Mouse (Mus musculus) liver, postnatal 0 days (tissue): ENCODE measurements around the gene Rflna. TPM values are rescaled to one million over a fixed set of nuclear protein-coding genes. Genes with fewer than 3 reads are reported as not detected.

Experiments
- ATAC-seq: fragments of 200-750 bp; cut with Nextera tagmentation; 2 replicates; pipeline ENCODE4 v1.8.0; 2017; ENCODE audit warnings: mild to moderate bottlenecking, moderate library complexity
- DNase-seq: peaks from one replicate; pipeline ENCODE4 v3.0.0-alpha.2; 2016
- H3K27ac ChIP-seq: fragments of 300-500 bp; sonication (generic); 2 replicates; pipeline ENCODE4 v1.5.1; 2014; ENCODE audit warnings: antibody characterized with exemption, moderate library complexity, mild to moderate bottlenecking, low read depth
- H3K27me3 ChIP-seq: fragments of 300-500 bp; sonication (generic); 2 replicates; pipeline ENCODE4 v1.6.1; 2014; ENCODE audit warnings: low read length, control low read depth, mixed read lengths; ENCODE audit not compliant: insufficient read depth
- H3K36me3 ChIP-seq: fragments of 300-500 bp; sonication (generic); replicated peaks from 2 replicates; pipeline ENCODE4 v1.6.1; 2014; ENCODE audit warnings: mild to moderate bottlenecking, control low read depth, low read length, moderate library complexity, mixed read lengths; ENCODE audit not compliant: insufficient read depth
- H3K4me1 ChIP-seq: fragments of 300-500 bp; sonication (generic); 2 replicates; pipeline ENCODE4 v1.6.1; 2014; ENCODE audit warnings: antibody characterized with exemption, mild to moderate bottlenecking, control low read depth; ENCODE audit not compliant: insufficient read depth
- H3K4me2 ChIP-seq: fragments of 300-500 bp; sonication (generic); 2 replicates; pipeline ENCODE4 v1.6.1; 2014; ENCODE audit warnings: low read depth, mild to moderate bottlenecking, low read length, moderate library complexity, mixed read lengths
- H3K4me3 ChIP-seq: fragments of 300-500 bp; sonication (generic); 2 replicates; pipeline ENCODE4 v1.5.1; 2014; ENCODE audit warnings: low read depth, low read length
- H3K9ac ChIP-seq: fragments of 300-500 bp; sonication (generic); replicated peaks from 2 replicates; pipeline ENCODE4 v1.6.1; 2014; ENCODE audit warnings: mild to moderate bottlenecking, moderate library complexity
- H3K9me3 ChIP-seq: fragments of 300-500 bp; sonication (generic); 2 replicates; pipeline ENCODE4 v1.6.1; 2016; ENCODE audit warnings: mild to moderate bottlenecking, control low read depth, low read length, mixed read lengths
- CTCF ChIP-seq: sonication (generic); IDR thresholded peaks from 2 replicates; pipeline ENCODE4 v1.5.1; 2016; ENCODE audit warnings: antibody characterized with exemption, low read depth
- EP300 ChIP-seq: IDR thresholded peaks from 2 replicates; pipeline ENCODE4 v1.6.1; 2016; ENCODE audit warnings: antibody characterized with exemption, low read depth, mild to moderate bottlenecking
- WGBS: fragments of 180-500 bp; shearing (Covaris S2); extraction: QIAGEN DNeasy Blood & Tissue Kit; methylation state at CpG from one replicate; pipeline ENCODE4 v1.1.7; 2014; ENCODE audit not compliant: insufficient replicate concordance; 5-methylcytosine and 5-hydroxymethylcytosine counted together
- polyA plus RNA-seq: library from polyadenylated mRNA; unstranded; fragments of >200 nt; fragmentation: Nextera tagmentation; extraction: Ambion mirVana; gene quantifications from 2 replicates; pipeline ENCODE4 v1.2.1, GENCODE M21; 2015

Gene Rflna
- polyA plus RNA-seq, 1 experiment from 2014 or later, result 0.21 TPM

DNA sequence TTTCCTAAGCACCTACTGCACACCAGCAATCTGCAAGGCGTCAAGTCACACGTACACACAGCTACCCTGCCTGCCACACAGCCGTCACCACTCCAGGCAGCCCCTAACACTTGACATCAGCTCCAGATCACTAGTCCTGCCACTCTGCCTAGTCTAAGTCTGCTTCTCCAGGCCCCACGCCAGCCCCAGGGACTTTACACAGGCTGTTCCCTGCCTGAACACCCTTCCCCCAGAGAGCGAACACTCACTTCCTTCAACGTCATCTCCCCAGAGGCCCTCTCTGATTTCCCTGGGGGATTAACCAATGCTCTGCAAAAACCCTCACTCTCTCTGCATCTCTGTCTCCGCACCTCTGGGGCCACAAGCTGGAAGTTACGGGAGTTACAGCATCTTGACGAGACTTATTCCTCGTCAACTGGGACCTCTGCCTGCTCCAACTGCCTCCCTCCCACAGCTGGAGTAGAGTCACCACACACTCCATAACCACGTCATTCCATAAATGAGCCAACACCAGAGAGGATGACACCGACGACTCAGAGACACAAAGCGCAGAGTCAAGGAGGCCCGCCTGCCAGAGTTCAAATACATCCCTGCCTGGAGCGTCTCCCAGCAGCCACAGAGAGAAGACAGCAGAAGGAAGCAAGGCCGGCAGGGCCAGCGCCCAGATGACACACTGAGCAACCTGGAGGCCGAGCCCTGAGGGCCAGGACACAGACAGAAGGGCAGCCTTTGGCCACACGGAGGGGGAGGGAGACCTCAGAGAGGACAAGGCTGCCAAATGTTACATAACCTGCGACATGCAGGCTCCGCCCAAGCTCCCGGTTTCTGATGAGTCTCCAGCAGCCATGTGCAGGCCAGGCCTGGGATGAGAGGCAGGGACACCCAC is 49.8 kb downstream of the Rflna start:
- ATAC-seq, result peak; percentile 63
- TF ChIP-seq EP300 (no peak), CTCF (no peak)

DNA sequence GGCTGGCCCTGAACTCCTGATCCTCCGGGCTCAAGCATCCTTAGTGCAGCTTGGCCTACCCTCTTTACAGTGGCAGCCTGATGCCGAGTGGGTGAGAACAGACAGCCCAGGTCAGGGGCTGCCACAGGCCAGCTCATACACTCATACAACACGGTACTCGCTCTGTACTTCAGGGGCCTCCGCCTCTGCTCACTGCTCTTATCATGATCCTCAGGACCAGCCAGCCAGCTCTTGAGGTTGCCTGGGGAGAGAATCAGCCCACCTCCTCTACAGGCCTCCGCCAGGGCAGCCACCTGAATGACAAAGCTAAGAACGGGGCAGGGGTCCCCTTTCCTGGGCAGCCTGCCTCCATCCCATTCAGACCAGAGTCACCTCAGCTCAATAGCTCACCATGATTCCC is 50.6 kb downstream of the Rflna start:
- 62% methylated on average over 7 of the region's 7 CpGs for WGBS
- Histone ChIP-seq H3K27ac (peak overlapping the region; percentile 44; the same call in 1 of the 2 replicates), H3K27me3 (no peaks in the 10 kb centered on the region), H3K4me2 (0 out of 2 replicates have a peak overlapping the region, but pooled peaks have one; percentile 6), H3K9me3 (no peaks in the 10 kb centered on the region), H3K9ac (no peak overlapping the region), H3K4me1 (peaks cover 58% of the 10 kb centered on the region), H3K4me3 (no peak overlapping the region), H3K36me3 (peaks cover 35% of the 10 kb centered on the region)
- DNase-seq, result no peak
- no peak for TF ChIP-seq CTCF
- TF ChIP-seq EP300, result no peak
- no peak for ATAC-seq

More for the DNA sequence above, 49.8 kb downstream of the Rflna start:
- no peaks in the 10 kb centered on the region for H3K27me3 ChIP-seq
- H3K9ac ChIP-seq, result no peak overlapping the region
- peak overlapping the region; percentile 44 for H3K27ac ChIP-seq
- 50% methylated on average over 22 of the region's 23 CpGs for WGBS
- peaks cover 52% of the 10 kb centered on the region for H3K4me1 ChIP-seq
- H3K9me3 ChIP-seq, result no peaks in the 10 kb centered on the region
- peak; percentile 67 for DNase-seq
- H3K4me3 ChIP-seq, result no peak overlapping the region
- H3K36me3 ChIP-seq, result peaks cover 42% of the 10 kb centered on the region
- peak overlapping the region; percentile 6; the same call in 1 of the 2 replicates for H3K4me2 ChIP-seq

DNA sequence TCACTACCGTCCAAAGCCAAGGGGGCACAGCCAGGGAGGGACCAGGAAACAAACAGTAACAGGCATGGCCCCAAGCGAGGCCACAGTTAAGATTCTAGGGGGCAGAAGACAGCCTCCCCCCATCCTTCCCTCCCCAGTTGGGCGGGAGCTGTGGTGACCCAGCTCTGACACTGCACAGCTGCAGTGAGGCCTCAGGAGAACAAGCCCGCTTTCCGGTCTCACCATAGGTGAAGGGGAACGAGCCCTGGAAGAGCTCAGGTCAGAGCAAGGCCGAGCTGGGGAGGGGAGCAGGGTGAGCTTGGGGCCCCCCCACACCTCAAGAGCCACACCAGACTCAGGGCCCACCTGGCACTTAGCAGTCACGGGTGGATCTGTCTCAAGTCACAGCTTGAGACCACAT is 52.9 kb downstream of the Rflna start:
- peaks cover 15% of the 10 kb centered on the region for H3K36me3 ChIP-seq
- no peak for ATAC-seq
- no peaks in the 10 kb centered on the region for H3K27me3 ChIP-seq
- peak; percentile 39 for DNase-seq
- H3K4me1 ChIP-seq, result peaks cover 70% of the 10 kb centered on the region
- no peak overlapping the region for H3K4me3 ChIP-seq
- 45% methylated on average over 8 of the region's 8 CpGs for WGBS
- H3K9me3 ChIP-seq, result no peaks in the 10 kb centered on the region
- H3K27ac ChIP-seq, result 0 out of 2 replicates have a peak overlapping the region, but pooled peaks have one; percentile 34
- TF ChIP-seq CTCF, result no peak
- TF ChIP-seq EP300, result no peak
- H3K9ac ChIP-seq, result no peak overlapping the region
- peak overlapping the region; percentile 44 for H3K4me2 ChIP-seq

DNA sequence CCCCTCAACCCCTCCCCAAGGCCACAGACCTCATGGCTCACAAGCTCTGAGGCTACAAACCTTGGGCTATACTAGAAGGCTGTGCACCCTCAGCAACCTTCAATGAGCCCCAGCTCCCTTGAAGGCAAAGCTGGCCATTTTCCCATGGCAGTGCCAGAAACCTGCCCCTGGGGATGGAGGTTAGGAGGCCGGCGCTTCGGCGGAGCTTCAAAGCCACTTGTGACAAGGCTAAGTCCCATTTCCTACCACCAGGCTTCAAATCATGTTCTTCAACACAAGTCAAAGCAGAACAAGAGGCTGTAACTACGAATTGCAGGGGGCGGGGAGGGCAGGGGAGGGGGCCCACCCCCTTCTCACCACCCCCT is 53.3 kb downstream of the Rflna start:
- no peak for TF ChIP-seq EP300
- no peak for TF ChIP-seq CTCF
- H3K27me3 ChIP-seq, result no peaks in the 10 kb centered on the region
- peak overlapping the region; percentile 72 for H3K4me2 ChIP-seq
- WGBS, result 47% methylated on average over 6 of the region's 6 CpGs
- peaks cover 68% of the 10 kb centered on the region for H3K4me1 ChIP-seq
- H3K27ac ChIP-seq, result no peak overlapping the region
- H3K4me3 ChIP-seq, result no peak overlapping the region
- H3K36me3 ChIP-seq, result peaks cover 11% of the 10 kb centered on the region
- no peaks in the 10 kb centered on the region for H3K9me3 ChIP-seq
- DNase-seq, result no peak
- no peak for ATAC-seq
- no peak overlapping the region for H3K9ac ChIP-seq

DNA sequence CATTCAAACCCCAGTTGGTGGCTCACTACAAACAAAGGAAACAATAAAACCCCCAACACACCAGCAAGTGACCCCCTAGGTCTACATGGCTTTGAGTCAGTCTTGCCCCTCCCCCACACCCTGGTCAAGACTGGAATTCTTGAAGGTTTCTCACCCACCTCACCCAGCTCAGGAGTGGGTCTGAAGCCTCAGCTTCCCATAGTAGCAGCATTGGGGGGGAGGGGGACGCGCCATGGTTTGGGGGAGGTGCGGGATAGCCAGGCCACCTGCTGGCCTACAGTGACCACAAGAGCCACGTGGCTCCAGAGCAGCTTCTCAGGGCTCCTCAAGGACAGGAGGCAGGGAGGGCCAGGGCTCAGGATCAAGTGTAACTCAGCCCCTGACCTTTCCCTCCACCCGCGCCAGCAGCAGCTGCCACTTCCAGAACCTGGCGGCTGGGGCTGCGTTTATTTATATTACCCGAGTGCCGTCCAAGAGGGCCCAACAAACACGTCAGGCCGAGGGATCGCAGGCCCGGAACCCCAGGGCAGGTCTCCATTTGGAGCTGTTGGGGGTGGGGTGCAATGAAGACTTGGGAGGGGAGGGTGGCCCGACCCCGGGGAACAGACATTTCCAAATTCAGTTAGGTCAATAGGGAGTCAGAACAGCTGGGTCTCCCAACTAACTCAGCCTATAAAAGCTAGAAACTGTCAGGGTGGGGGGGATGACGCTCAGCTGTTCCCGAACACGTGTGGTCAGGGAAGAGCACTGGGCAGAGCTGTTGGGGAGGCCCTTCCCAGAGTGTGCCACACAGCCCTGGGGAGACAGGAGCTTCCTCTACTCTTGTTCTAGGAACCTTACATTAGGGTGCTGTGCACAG is 53.9 kb downstream of the Rflna start:
- 0 out of 2 replicates have a peak overlapping the region, but pooled peaks have one; percentile 12 for H3K9ac ChIP-seq
- H3K36me3 ChIP-seq, result peaks cover 7% of the 10 kb centered on the region
- peak overlapping the region; percentile 72 for H3K4me2 ChIP-seq
- no peak for ATAC-seq
- peaks cover 62% of the 10 kb centered on the region for H3K4me1 ChIP-seq
- no peak for TF ChIP-seq CTCF
- TF ChIP-seq EP300, result no peak
- DNase-seq, result no peak
- 21% methylated on average over 18 of the region's 19 CpGs for WGBS
- peak overlapping the region; percentile 44; the same call in 1 of the 2 replicates for H3K4me3 ChIP-seq
- H3K27me3 ChIP-seq, result no peaks in the 10 kb centered on the region
- no peaks in the 10 kb centered on the region for H3K9me3 ChIP-seq
- no peak overlapping the region for H3K27ac ChIP-seq
